Mouse (Mus musculus) CD4-positive helper T cell, adult 2 months (primary cell): Measurements from ENCODE around the gene Mycbpap.

Source experiments
- DNase-seq: peaks from one replicate; pipeline ENCODE4 v3.0.0-alpha.2; 2012; ENCODE audit warnings: low read depth, missing footprints, low spot score

The Mycbpap gene

DNA sequence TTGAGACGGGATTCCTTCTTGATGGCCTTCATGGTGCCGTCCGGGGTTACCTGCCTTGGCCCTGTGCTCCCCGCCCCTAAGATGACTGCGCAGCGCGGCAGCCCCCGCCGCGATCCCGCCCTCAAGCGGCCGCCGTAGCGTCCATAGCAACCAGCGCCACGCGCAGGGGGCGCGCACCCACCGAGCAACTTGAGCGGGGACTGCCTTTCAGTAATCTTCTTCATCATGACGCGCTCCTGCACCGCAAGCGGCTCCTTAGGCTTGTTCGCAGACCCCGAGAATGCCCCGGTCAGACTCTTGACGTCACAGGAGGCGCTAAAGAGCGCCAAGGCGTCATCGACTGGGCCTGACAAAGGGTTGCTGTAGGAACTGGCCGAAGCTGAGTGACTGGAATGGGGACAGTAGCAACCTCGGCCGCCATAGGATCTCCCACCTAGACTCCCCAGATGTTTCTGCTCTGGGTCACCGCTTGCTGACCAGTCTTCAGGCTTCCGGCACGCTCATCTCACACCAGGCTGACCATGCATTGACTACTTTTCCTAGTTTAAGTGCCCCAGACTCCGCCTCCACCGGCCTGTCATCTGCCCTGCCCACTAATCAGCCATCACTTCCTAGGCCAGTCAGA, at the start of gene Mycbpap:
TSS of gene Mycbpap (minus strand) at position 524 of the 625 bp plus-strand sequence.
- peak; percentile 31 for DNase-seq

- no peak for DNase-seq
These were observed 49.1 kb upstream of the Mycbpap start for GRCm38 (mm10) chr11:94570612-94571011.

DNA sequence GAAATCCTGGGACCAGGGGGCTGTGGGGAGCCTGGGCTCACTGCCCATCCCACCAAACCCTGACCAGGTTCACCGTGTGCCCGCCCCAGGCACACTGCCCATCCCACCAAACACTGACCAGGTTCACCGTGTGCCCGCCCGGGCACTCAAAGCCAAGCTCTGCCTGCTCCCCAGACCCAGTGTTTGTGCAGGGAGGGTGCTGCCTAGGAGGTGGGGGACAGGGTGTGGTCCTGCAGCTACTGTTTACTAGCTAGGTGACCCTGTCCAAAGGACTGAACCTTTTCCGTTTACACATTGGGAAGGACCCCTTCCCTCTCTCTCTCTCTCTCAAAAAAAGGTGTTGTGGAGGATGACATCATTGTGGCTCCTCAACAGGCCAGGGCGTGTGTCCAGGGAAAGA, 45.8 kb upstream of the Mycbpap start:
- DNase-seq, result no peak

DNA sequence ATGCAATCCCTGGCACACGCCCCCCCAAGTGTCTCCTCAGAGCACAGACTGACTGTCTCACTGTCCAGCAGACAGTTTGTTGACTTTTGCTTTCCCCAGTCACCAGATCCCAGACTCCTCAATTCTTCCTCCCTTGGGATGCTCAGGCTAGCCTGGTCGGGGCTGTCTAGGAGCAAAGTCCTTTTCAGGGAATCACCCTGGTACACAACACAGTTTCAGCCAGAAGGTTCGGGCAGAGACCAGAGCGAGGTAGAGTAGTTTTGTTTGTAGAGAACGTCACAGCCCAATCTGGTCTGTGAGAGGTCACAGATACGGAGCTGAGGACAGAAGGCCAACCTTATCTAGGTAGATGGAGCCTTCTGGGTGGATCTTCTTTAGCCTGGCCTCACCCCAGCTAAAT, 45.0 kb upstream of the Mycbpap start:
- DNase-seq, result no peak

DNA sequence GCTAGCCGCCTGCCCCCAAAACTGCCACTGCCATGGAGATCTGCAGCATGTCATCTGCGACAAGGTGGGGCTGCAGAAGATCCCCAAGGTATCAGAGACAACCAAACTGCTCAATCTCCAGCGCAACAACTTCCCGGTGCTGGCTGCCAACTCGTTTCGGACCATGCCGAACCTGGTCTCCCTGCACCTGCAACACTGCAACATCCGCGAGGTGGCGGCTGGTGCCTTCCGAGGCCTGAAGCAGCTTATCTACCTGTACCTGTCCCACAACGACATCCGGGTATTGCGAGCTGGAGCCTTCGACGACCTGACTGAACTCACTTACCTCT, 43.6 kb upstream of the Mycbpap start:
- DNase-seq, result peak; percentile 34

DNA sequence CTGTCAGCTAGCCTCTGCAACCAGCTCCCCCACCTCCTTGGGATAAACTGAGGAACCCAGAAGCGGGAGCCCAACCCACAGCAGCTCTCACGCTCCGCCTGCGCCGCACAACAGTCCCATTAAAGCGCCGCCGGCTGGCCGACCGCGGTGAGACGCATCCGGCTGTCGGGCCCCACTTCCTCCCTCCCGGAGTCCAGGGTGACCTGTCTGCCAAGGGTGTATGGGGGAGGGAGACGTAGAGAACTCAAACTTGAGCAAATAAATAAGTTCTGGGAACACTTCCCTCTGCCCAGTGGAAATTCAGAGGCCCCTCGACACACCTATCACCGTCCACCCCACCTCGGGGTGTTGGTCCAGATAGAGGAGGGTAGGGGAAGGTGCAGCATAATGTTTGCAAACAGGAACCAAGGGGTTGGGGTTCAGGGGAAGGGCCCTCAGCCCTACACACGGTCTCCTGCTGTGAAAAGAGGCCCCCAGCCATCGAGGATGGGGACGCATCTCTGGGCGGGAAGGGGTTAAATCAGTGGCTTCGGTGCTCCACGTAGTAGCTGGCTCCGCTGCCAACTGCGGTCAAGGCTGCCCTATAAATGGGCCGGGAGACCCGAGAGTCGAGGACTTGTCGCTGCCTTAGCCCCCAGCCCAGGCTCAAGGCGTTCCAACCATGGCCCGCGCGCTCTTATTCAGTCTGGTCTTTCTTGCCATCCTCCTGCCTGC, 43.1 kb upstream of the Mycbpap start, which contains the start of gene Chad:
TSS of gene Chad (plus strand) at position 611 of the 714 bp plus-strand sequence.
- DNase-seq, result peak; percentile 38

DNA sequence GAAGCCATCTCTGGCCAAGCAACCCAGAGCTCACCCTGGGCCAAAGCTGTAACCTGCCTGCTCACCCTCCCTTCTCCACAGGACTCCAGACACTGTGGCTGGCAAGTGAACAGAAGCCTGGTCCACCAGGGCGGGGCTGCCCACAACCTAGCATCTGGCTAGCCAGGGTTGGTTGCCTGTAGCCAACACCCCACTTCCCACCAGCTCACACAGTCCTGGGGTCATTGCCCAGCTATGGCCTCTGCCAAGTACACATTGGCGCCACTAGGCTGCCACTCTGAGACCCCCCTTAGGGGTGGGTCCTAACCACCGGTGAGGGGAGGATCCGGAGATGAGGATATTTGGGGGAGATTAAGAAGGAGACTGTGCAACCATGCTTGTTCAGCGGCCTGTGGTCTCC, 42.3 kb upstream of the Mycbpap start:
- DNase-seq, result no peak

DNA sequence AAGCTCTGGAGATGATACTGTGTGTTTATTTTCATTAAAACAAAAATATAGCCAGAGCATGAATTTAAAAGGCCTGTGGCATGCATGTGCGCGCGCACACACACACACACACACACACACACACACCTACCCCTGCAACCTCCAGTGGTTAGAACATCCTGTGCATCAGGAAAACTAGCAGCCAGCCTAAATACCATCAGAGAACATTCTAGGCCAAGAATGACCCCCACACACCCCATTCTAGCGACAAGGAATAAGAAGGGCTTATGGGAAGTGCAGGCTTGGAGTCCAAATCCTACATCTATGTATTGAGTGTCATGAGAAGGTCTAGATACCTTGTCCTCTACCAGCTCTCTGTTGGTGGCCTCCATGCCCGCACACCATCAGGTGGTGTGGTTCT, 41.8 kb upstream of the Mycbpap start:
- peak; percentile 31 for DNase-seq

DNA sequence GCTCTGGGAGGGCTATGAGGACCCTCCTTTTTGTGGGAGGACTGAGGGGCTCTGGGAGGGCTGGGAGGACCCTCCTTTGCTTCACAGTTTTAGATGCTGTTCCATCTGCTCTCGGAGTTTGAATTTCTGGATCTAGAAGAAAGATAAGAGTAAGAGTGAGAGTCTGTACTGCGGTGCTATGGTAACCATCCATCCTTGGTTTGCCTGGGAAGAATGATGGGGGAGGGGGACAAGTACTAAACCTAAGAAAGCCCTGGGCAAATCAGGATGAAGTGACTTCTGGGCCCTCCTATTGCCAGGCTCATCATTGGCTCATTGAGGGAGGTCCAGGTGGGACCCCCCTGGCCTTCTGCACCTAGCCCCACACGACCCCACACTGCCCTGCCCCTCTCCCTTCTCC, 36.7 kb upstream of the Mycbpap start:
- no peak for DNase-seq

DNA sequence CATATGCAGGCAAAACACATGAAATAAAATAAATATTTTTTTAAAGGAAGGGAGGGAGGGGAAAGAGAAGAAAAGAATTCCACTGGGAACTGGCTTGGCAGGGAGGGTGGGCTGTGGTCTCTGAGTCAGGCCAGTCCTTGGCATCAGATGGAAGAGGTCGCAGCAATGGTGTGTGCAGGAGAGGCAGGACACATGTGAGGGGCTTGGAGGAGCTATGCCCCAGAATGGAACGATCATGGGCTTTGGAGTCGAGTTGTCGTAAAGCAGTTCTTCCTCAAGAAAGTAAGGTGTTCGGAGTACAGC, 28.9 kb upstream of the Mycbpap start:
- no peak for DNase-seq

- no peak for DNase-seq
These were observed 28.3 kb upstream of the Mycbpap start for GRCm38 (mm10) chr11:94549691-94550441.

GRCm38 (mm10) chr11:94548888-94549690, 27.5 kb upstream of the Mycbpap start, which contains the start of gene Rsad1:
Gene Rsad1 (minus strand): TSS chr11:94549255.
- DNase-seq, result peak; percentile 91

DNA sequence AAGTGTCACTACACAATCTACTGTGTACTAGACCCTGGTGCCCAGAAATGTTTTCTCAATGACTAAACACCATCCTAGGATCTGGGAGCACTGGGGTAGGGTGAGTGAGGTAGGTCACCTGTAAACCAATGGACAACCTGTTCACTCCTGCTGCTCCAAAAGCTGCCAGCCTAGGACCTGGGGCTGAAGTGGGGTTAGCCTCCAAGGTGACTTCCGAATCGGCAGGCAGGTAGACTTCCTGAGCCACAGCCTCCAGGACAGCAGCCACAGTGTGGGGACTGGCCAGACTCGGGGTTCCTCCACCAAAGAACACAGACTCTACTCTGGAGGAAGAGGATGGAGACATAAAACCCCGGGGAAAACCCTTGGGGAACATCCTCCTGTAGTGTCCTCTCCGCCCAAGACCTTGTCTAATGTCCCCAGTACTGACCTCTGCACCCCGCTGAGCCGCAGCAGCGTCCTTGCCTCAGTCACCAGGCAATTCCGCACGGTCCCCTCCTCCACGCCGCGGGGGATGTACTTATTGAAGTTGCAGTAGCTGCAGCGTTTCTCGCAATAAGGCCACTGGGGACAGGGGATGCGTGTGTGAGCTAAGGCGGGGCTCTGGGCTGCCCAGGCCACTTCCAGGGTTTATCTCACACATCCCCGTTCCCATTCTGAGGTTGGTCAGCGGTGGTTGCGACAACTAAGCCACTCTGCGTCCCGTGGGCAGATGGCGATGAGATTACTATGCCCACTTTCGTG, 26.7 kb upstream of the Mycbpap start:
- DNase-seq, result no peak

- DNase-seq, result no peak
These were observed 25.7 kb upstream of the Mycbpap start for GRCm38 (mm10) chr11:94547271-94547670.

- no peak for DNase-seq
These were observed 24.8 kb upstream of the Mycbpap start for GRCm38 (mm10) chr11:94546381-94546780.

DNA sequence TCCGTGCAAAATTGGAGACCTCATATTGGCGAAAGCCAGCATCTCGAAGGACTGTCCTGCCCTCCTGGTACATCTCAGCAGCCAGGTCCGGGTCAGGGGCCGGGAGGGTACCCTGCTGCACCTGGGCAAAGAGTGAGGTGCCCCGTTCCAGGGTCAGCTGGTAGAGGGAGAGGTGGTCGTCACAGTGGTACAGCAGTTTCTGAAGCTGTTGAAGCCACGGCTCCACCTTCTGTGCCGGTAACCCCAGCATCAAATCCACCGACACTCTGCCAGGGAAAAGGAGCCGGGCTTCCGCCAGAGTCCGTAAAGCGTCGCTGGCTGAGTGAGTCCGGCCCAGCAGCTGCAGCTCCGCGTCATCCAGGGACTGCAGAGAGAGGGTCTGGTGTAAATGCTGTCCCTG, 22.9 kb upstream of the Mycbpap start:
- no peak for DNase-seq

- DNase-seq, result peak; percentile 34
These were observed 22.4 kb upstream of the Mycbpap start for GRCm38 (mm10) chr11:94543932-94544331.

GRCm38 (mm10) chr11:94543344-94543743, 21.8 kb upstream of the Mycbpap start:
- DNase-seq, result no peak

DNA sequence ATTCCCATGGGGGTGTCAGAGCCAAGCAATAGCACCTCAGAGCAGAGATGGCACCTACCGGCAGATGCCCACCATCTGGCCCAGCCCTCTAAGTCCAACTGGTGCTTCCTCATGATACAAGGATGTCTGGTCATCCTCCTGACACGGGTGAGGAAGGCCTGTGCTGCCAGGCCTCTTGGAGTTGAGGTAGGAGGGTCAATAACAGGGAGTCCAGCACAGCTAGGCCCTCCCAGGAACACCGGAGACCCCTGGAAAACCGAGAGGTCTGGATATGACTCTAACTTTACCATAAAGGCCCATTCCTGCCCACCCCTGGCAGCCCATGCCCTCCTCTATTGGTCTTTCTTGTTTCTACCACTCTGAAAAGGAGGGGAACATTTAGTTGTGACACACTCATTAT, 20.9 kb upstream of the Mycbpap start:
- DNase-seq, result no peak

- no peak for DNase-seq
These were observed 18.2 kb upstream of the Mycbpap start for GRCm38 (mm10) chr11:94539761-94540160.

- no peak for DNase-seq
These were observed 17.3 kb upstream of the Mycbpap start for GRCm38 (mm10) chr11:94538733-94539292.
